Mouse (Mus musculus): Measurements from ENCODE around the gene Gng10.

- no peak for TF ChIP-seq MYOD1 (IDR thresholded peaks at IDR 0.05; ENCODE audit: control insufficient read depth, insufficient read length, low read depth)
- no peak for TF ChIP-seq CTCF (IDR thresholded peaks at IDR 0.05; ENCODE audit: control insufficient read depth, insufficient read depth, insufficient read length)
Measured at GRCm38 (mm10) chr4:58997081-58997480, 37.8 kb upstream of the Gng10 start.

Measured in C2C12 (cell line).